Mouse (Mus musculus) monocyte, adult 2 months (primary cell): ENCODE results near the gene Gabra2.

Experiments
- DNase-seq, 2 experiments: peaks; one replicate each; pipeline ENCODE4 v3.0.0; 2022; ENCODE audit warnings: low spot score in 2 of 2, low read depth in 1 of 2

Gene Gabra2

DNA sequence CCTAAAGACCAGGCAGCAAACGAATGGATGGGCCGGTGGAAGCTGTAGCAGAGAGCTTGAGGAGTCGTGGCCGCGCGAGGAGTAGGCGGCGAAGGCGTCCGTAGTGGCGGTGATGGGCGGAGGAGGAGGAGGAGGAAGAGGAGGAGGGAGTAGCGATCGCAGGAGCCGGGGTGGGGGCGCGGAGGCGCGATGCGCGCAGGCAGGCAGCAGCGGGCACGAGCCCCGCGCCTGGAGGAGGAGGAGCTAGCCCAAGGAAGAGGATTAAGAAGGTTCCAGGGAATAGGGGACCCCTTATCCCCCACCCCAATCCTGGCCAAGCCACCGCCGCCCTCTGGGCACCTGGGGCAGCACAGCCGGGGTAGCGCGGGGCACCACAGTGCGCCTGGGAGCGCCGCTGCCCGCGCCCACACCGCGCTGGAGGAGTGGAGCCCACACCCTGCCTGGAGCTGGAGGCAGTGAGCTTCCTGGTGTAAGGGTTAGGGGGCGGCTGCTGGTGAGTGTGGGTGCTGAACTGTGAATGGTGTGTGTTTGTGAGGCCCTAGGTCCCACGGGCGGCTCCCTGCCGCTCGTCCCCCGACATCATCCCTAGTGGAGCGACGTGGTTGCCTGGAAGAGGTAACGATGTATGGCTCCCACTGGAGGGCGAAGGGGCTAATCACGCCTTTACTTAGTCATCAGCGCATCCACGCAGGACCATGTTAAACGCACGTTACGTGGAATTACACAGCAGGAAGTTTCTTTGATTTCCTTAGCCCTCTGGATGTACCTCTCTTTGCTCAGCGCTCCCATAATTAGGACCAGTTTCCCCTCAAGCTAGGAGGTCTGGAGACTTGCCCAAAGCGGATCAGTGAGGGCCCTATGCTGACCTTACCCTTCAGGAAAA is at the start of gene Gabra2:
TSS of gene Gabra2 (minus strand) at position 125 of the 883 bp plus-strand sequence.
- DNase-seq = no peak

GRCm38 (mm10) chr5:71136691-71137090 is 41.0 kb upstream of the Gabra2 start:
- DNase-seq = no peak

DNA sequence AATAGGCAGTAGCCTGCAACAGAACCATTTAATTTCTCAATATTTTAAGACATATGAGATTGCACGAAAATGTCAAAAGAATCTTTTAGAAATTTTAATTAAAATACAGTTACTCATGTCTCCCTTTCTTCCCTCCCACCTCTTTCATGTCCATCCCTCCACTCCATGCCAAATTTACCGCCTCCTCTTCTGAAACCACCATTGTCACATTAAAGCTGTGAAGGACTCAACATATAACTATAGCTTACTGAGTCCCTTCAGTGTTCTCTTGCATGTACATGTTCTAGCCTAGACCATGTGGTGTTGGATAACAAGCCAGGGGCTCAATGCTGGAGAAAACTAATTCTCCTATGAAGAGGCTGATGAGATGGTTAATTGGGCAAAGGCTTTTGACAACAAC is 40.2 kb upstream of the Gabra2 start:
- DNase-seq = no peak

GRCm38 (mm10) chr5:71127721-71128120 is 32.1 kb upstream of the Gabra2 start:
- DNase-seq = no peak

GRCm38 (mm10) chr5:71115216-71115615 is 19.6 kb upstream of the Gabra2 start:
- DNase-seq = no peak

GRCm38 (mm10) chr5:71095180-71095579 is 469 bp downstream of the Gabra2 start:
- DNase-seq = no peak

GRCm38 (mm10) chr5:71094776-71095175 is 873 bp downstream of the Gabra2 start:
- no peak for DNase-seq

GRCm38 (mm10) chr5:71093807-71094206 is 1.8 kb downstream of the Gabra2 start:
- no peak for DNase-seq

GRCm38 (mm10) chr5:71092475-71092874 is 3.2 kb downstream of the Gabra2 start:
- DNase-seq = no peak

DNA sequence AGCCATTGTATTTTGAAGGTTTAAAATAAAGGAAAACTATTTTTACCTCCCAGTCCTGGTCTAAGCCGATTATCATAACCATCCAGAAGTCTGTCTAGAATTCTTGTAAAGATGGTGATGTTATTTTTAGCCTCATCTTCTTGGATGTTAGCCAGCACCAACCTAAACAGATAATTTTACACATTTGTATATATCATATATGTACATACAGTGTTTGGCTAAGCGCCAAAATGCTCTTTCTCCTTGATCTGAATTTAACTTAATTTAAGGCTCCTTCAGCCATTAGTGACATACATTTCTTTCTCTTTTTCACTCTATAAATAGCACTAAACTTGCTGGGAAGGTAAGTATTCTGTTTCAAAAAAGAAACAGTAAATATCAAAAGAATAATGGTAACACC is 3.7 kb downstream of the Gabra2 start:
- DNase-seq = no peak

DNA sequence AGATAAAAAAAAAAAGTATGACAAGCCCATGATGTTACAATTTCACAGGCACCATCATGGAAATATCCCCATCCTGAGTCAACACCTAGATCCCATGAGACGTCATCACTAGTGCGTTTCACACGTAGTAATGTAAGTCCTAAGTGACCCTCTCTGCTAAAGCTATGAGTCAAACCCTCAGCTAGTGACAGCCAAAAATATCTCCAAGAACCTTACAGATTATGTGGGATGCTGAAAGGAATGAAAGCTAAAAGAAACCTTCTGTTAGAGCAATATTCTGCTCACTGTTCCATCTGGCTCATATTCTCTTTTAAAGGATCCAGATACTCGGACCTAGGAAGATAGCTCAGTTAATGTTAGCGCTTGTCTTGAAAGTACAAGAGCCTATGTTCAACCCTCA is 16.8 kb downstream of the Gabra2 start:
- DNase-seq = no peak

- no peak for DNase-seq
These were observed 34.0 kb downstream of the Gabra2 start for GRCm38 (mm10) chr5:71061696-71062095.

DNA sequence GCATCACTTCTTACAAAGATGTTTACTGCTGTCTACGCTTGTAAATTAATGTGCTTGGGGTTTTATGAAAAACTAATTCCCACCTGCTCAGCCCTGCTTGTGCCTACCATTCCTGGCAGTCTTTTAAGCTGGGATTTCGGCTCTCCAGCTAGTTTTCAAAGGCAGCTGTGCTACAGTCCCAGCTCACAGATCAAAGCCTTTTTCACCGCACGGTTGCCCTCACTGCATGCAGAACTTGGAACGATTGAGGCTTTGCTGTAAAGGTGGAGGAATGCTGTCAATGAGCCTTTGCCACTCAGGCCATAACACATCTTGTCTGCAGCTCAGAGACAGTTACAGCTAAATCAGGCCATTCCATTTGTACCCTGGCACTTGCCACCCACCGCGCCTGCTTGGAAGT is 37.6 kb downstream of the Gabra2 start:
- no peak for DNase-seq

DNA sequence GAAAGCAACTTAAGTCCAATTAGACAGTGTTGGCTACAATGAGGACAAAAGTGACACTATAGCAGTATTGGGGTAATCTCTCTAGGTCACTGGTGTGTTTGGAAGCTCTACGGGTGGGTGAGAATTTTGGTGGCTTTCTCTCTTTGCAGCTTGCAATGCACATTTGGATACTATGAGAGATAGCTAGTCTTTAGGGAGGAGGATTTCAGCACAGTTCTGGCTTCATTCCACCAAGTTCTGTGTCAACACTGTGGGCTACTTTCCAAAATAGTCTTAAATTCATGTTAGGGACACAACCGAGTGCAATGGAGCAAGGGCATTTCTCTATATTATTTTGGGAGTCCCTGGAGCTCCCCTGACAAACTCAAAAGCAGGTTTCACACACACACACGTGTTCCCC is 58.3 kb downstream of the Gabra2 start:
- DNase-seq = no peak

DNA sequence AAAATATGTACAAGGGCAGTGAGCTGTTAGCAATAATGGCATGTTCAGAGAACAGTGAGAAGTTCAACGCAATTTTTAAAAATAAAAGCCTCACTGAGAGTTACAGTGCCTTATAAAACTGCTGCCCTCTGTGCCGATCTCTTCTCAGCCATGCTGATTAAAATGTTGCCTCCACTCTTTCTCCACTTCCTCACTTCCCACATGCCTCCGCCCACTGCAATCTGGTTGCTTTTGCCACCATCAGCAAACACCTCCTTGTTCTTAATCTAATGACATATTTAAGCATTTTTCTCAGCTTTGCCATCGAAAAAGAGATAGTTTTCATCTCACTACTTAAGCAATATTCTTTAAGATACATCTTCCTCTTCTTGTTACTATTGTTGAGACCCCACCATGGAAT is 69.7 kb downstream of the Gabra2 start:
- DNase-seq = no peak

DNA sequence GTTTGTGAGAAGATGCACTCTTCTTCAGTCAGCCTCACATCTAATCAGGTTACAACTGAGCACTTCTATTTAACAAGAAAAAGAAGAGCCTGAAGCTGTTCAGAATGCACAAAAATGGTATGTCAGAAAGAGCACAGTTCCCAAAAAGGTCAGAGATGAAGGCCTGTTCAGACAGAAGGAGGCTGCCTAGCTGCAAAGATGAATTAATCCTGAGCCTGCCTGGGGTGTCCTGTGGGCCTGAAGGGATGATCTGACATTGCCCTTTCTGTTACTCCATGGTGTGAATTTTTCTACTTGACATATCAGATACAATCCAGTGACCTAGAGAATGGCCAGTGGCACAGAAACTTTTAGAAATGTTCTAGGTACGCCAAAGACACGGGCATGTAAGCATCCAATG is 83.9 kb downstream of the Gabra2 start:
- DNase-seq = no peak

DNA sequence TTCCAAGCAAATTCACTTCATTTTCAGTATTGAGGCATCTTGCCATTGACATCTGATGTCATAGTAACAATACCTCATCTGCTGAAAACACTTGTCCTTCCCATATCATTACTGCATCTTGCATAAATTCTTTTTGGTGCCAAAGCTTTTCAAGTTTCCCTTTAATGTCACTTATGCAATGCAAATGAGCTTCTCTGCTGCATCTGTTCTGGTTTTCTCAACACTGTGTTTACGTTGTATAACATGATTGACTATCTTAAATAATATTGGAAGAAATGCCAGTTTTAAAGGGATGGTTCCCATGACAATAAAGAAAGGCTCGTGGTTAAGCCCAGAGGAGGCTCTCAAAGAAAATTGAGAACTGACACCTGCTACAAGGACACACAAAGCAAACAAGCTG is 84.4 kb downstream of the Gabra2 start:
- no peak for DNase-seq

DNA sequence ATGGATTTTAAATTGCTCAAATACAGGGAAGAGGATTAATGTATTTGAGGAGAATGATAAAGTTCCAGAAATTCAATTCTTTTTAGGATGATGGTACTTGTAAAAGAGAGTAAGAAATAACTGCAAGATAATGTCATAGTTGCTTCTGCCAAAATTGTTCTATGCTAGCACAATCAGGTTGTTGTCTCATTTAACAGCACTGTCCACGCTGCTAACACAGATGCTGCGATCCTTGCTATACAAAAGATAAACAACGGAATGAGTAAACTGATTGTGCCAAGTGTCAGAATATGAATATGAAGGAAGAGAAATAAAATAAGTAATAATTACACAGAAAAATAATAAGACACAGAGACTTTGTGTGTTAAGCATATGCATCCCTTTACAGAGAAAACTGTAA is 84.9 kb downstream of the Gabra2 start:
- DNase-seq = no peak

DNA sequence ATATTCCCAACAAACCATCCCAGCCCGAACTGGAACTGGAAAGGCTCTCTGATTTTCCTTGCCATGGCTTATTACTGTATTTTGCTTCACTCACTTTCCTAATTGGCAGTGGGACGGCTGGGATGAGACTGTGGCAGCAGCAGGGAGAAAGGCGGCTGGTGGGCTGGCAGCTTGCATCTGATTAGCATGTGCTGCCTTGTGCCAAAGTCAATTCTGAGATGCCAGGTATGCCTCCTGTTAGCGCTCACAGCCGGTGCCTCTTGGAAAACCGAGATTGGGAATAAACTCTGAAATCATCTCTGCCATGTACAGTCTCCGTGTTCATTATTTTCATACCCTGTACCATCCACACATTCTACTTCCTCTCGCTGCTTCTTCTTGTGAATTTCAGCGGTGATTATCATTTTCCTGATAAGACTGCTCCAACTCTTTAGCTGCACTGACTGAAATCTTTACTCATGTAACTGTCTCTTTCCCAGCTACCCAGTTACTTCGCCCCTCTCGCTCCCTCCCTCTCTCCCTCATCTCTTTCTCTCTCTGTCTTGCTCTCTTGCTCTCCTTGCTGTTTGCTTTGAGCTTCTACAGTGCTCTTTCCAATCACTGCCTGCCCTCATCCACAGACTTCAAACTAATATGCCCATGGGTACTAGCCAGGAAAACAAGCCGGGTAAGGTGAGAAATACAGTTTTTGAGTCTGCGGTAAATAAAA is 99.9 kb downstream of the Gabra2 start:
- no peak for DNase-seq

GRCm38 (mm10) chr5:70993281-70993680 is 102.4 kb downstream of the Gabra2 start:
- no peak for DNase-seq

DNA sequence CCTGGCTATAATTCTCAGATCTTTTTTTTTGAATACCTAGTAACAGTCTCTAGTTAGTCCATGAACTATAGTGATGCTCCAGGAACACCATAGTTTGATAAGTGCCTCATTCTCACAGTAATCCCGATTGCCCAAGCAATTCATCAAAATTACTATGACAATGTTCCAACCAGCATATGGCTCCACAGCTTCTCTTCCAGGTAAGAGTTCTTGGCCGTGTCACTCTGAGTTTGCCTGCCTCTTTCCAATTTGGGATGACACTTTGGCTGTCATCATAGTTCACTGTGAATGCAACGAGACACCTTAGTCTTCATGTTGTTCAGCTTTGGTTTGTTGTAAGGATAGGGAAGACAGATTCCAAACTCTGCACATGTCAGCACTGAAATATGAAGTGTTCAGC is 104.8 kb downstream of the Gabra2 start:
- no peak for DNase-seq
